Mouse (Mus musculus) heart, embryonic 10.5 days (tissue): Measurements from ENCODE around the gene Btnl2. TPM values are rescaled to one million over a fixed set of nuclear protein-coding genes. Genes with fewer than 3 reads are reported as not detected.

Source experiments
- DNase-seq: peaks from one replicate; pipeline ENCODE4 v3.0.0-alpha.2; 2017; ENCODE audit warnings: low spot score
- H3K27ac ChIP-seq: fragments of 300-500 bp; sonication (generic); 2 replicates; pipeline ENCODE4 v1.5.1; 2016; ENCODE audit warnings: mild to moderate bottlenecking
- H3K27me3 ChIP-seq: fragments of 300-500 bp; sonication (generic); 2 replicates; pipeline ENCODE4 v1.6.1; 2016; ENCODE audit warnings: mild to moderate bottlenecking; ENCODE audit not compliant: poor library complexity, insufficient read depth, severe bottlenecking
- H3K36me3 ChIP-seq: fragments of 300-500 bp; sonication (generic); 2 replicates; pipeline ENCODE4 v1.6.1; 2016; ENCODE audit warnings: mild to moderate bottlenecking, moderate library complexity
- H3K4me1 ChIP-seq: fragments of 300-500 bp; sonication (generic); 2 replicates; pipeline ENCODE4 v1.6.1; 2016; ENCODE audit warnings: mild to moderate bottlenecking
- H3K4me3 ChIP-seq: fragments of 300-500 bp; sonication (generic); 2 replicates; pipeline ENCODE4 v1.5.1; 2016; ENCODE audit warnings: mild to moderate bottlenecking, moderate library complexity
- H3K9me3 ChIP-seq: fragments of 300-500 bp; sonication (generic); 2 replicates; pipeline ENCODE4 v1.6.1; 2016; ENCODE audit warnings: mild to moderate bottlenecking, moderate library complexity
- WGBS: fragments of 180-500 bp; shearing (Covaris S2); methylation state at CpG from one replicate; pipeline ENCODE4 v1.1.7; 2016; 5-methylcytosine and 5-hydroxymethylcytosine counted together
- polyA plus RNA-seq: library from polyadenylated mRNA; unstranded; fragments of >200 nt; fragmentation: Nextera tagmentation; extraction: Ambion mirVana; gene quantifications from 2 replicates; pipeline ENCODE4 v1.2.1, GENCODE M21; 2016

Btnl2 gene
- polyA plus RNA-seq, 1 experiment from 2014 or later, result not detected

DNA sequence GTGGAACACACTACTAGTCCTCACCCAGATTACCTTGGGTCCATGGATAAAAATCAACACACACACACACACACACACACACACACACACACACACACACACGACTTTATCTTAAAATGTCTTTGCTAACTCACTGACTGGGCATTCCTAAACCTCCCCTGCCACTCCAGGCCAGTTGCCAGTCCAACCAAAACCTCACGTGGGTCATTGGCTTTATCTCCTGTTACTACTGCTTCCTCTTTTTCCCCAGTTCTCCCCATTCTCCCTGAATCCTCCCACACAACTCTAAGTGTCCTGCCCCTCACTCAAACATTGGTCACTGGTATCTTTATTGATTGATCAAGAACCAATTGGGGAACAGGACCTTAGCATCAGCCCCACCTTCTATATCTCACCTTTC lies 37.3 kb upstream of the Btnl2 start:
- 28% methylated on average over 2 of the region's 2 CpGs for WGBS
- Histone ChIP-seq H3K4me3 (no peak overlapping the region), H3K4me1 (no peaks in the 10 kb centered on the region), H3K9me3 (no peaks in the 10 kb centered on the region), H3K27me3 (no peaks in the 10 kb centered on the region), H3K27ac (no peak overlapping the region), H3K36me3 (no peaks in the 10 kb centered on the region)
- peak; percentile 55 for DNase-seq

DNA sequence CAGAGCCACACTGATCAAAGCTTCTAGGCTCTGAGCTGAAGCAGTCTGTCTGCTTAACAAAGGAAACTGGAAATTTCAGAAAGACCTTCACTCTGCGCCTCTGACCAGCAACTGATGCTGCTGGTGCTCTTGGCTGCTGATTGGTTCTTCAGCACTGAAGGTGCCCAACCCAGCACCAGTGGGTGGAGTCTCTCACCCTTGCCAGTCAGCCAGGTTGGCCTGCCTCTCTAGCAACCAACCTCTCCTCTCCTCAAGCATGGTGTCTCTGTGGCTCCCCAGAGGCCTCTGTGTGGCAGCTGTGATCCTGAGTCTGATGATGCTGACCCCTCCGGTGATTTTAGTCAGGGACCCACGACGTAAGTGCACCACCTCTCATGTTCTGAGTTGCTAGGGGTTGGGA lies 29.2 kb upstream of the Btnl2 start, which contains the start of gene H2-Eb2:
TSS of gene H2-Eb2 (plus strand) at position 230 of the 400 bp plus-strand sequence.
- no peak within 1 kb of the TSS for H3K4me3 ChIP-seq
- 53% methylated on average over 4 of the region's 4 CpGs for WGBS
- no peak for DNase-seq
- H3K27me3 ChIP-seq, result no peaks in the 10 kb centered on the region
- H3K9me3 ChIP-seq, result no peaks in the 10 kb centered on the region
- 0 out of 2 replicates have a peak, but pooled peaks cover 4% of the 10 kb centered on the region for H3K4me1 ChIP-seq
- H3K36me3 ChIP-seq, result no peaks in the 10 kb centered on the region
- no peak within 1 kb of the TSS for H3K27ac ChIP-seq

DNA sequence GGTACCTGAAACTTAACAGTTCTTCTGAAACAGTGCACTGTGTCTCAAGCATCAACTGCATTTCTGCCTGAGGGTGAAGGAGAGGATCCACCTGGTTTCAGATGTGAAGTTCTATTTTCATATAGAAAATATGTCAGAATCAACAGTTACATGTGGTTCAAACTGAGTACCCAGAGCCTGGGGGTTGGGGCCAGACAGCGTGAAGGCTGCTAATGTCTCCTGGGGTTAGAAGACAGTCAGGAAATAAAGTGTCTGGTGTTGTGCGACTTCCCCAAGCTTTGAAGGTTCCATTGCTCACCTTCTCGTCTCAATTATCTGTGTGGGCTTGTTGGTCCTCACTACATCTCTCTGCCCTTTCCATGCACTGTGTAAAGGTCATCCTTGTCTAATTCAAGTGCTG lies 28.2 kb upstream of the Btnl2 start:
- DNase-seq, result peak; percentile 2
- no peak overlapping the region for H3K27ac ChIP-seq
- no peak overlapping the region for H3K4me3 ChIP-seq
- 0 out of 2 replicates have a peak, but pooled peaks cover 4% of the 10 kb centered on the region for H3K4me1 ChIP-seq
- H3K27me3 ChIP-seq, result no peaks in the 10 kb centered on the region
- H3K36me3 ChIP-seq, result no peaks in the 10 kb centered on the region
- H3K9me3 ChIP-seq, result no peaks in the 10 kb centered on the region
- WGBS, result 76% methylated on average over 3 of the region's 3 CpGs

DNA sequence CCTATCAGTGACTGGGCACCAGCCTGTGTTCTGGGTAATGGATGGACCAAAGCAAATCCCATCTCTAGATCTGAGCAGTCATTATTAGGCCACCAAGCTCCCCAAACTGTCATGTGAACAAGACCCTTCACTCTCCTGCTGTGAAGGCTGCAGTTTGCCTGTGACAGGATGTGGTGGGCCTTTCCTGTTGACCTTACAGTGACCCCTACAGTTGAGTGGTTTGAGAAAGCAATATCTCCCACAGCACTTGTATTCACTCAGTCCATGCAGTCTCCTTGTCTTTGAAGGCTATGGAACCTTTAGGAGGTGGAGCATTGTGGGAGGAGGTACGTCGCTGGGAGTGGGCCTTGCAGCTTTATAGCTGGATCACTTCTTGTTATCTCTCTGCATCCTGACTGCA lies 24.8 kb upstream of the Btnl2 start:
- Histone ChIP-seq H3K27ac (no peak overlapping the region), H3K9me3 (no peaks in the 10 kb centered on the region), H3K27me3 (no peaks in the 10 kb centered on the region), H3K4me1 (0 out of 2 replicates have a peak, but pooled peaks cover 4% of the 10 kb centered on the region), H3K4me3 (no peak overlapping the region), H3K36me3 (no peaks in the 10 kb centered on the region)
- WGBS, result 57% methylated on average over 2 of the region's 2 CpGs
- DNase-seq, result no peak

DNA sequence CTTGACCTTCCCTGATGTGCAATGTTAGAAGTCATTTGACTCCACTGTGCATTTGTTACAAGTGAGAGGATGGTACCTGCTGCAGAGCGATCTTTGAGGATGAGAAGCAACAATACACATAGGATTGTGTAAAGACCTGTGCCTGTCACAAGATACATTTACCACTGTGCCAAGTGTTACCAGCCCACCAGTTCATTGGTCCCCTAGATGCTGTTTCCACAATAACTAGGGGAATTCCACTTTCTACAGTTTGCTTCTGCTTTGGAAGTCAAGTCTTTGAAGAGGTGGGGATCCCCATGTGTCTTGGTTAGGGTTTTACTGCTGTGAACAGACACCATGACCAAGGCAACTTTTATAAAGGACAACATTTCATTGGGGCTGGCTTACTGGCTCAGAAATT lies 23.4 kb upstream of the Btnl2 start:
- H3K36me3 ChIP-seq, result no peaks in the 10 kb centered on the region
- no peak overlapping the region for H3K27ac ChIP-seq
- no peaks in the 10 kb centered on the region for H3K9me3 ChIP-seq
- H3K4me3 ChIP-seq, result no peak overlapping the region
- no peaks in the 10 kb centered on the region for H3K27me3 ChIP-seq
- DNase-seq, result no peak
- WGBS, result 85% methylated on average over 1 of the region's 1 CpGs
- 0 out of 2 replicates have a peak, but pooled peaks cover 4% of the 10 kb centered on the region for H3K4me1 ChIP-seq

DNA sequence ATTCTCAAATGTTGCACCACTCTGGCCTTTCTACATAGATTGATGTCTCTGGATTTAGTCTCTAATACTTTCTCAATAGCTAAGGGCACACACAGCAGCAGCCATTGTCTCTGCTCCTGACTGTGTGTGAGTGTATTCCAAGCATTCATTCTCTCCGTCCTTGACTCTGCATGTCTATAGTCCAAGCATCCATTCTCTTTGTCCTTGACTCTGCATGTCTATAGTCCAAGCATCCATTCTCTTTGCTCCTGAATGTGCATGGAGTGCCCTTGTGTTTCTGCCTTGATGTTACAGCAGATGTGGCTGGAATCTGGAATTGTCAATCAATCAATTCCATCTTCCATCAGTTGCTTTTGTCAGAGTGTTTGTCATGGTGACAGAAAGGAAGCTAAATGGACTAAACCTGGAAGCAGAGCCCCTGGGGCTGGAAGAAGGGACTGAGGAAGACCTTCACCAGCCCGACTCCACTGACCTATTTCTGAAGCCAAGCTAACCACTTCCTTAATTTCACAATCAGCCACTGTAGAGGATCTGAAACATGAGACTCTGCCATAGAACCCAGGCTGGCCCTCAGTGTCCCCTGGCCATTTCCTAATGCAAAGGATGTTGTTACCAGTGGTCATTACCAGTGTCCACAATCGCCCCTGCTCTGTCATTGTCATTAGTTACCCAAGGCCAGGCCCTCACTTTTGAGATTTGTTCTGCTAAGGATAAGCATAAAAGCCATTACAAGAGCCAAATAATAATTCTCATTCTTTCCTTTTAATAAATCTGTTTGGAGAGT lies 13.8 kb upstream of the Btnl2 start:
- no peaks in the 10 kb centered on the region for H3K4me1 ChIP-seq
- H3K27ac ChIP-seq, result no peak overlapping the region
- DNase-seq, result no peak
- H3K9me3 ChIP-seq, result no peaks in the 10 kb centered on the region
- WGBS, result 54% methylated on average over 3 of the region's 3 CpGs
- H3K4me3 ChIP-seq, result no peak overlapping the region
- H3K27me3 ChIP-seq, result 0 out of 2 replicates have a peak, but pooled peaks cover 5% of the 10 kb centered on the region
- no peaks in the 10 kb centered on the region for H3K36me3 ChIP-seq

DNA sequence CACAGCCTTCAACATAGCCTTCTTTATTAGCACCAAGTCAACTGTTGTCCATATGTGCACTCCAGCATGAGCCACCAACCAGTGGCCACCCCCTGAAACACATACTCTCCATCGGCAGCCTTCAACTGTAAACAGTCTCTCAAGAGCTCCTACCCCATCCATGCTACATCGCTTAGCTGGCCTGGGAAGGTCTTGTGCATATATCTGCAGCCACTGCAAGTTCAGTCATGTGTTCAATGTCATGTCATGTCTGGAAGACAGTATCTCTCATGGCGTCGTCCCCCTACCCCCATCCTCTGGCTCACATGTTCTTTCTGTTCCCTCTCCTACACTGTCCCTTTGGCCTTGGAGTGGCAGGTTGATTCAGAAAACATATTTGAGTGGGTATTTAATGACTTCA lies 9.7 kb upstream of the Btnl2 start:
- 78% methylated on average over 4 of the region's 4 CpGs for WGBS
- no peak overlapping the region for H3K4me3 ChIP-seq
- no peaks in the 10 kb centered on the region for H3K36me3 ChIP-seq
- peaks cover 11% of the 10 kb centered on the region; the same call in 1 of the 2 replicates for H3K27me3 ChIP-seq
- no peaks in the 10 kb centered on the region for H3K9me3 ChIP-seq
- no peaks in the 10 kb centered on the region for H3K4me1 ChIP-seq
- no peak for DNase-seq
- no peak overlapping the region for H3K27ac ChIP-seq

DNA sequence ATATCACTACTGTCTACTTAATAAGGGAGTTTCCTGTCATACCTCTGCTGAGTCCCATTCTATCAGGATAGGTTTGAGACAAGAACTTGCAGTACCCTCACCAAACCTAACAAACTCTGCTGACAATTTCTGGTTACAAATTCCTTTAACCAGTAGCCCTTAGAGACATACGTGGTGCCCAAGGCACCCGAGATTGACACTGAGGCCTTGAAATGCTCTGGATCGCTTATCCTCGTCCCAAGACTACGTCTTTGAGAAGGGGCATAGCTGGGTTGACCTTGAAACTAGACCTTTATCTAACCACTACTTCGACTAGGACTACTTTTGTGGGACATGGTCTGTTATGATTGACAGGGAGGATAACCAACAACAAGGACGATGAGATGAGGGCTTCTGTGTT lies 9.1 kb upstream of the Btnl2 start:
- no peaks in the 10 kb centered on the region for H3K9me3 ChIP-seq
- DNase-seq, result no peak
- no peaks in the 10 kb centered on the region for H3K36me3 ChIP-seq
- H3K4me1 ChIP-seq, result no peaks in the 10 kb centered on the region
- 80% methylated on average over 7 of the region's 7 CpGs for WGBS
- H3K27me3 ChIP-seq, result peaks cover 14% of the 10 kb centered on the region; the same call in 1 of the 2 replicates
- H3K4me3 ChIP-seq, result no peak overlapping the region
- no peak overlapping the region for H3K27ac ChIP-seq

DNA sequence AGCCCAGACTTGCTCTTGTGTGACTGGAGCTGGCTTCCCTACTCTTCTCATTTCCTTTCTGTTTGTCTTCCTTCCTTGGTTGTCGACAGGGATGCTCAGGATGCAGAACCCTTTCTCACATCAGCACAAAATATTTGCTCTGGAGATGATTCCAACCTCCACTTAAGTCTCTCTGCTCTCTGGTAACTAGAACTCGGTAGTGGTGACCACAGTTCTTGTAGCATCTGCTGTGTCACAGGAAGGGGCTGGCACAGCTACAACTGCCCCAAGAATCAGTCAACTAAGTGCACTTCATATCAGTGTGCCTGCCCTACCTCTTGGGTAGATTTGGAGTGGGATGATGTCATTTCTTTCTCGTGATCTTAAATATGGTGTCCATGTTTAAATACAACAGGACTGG lies 8.6 kb upstream of the Btnl2 start:
- no peaks in the 10 kb centered on the region for H3K9me3 ChIP-seq
- no peak overlapping the region for H3K4me3 ChIP-seq
- no peak for DNase-seq
- no peaks in the 10 kb centered on the region for H3K4me1 ChIP-seq
- peaks cover 17% of the 10 kb centered on the region; the same call in 1 of the 2 replicates for H3K27me3 ChIP-seq
- 70% methylated on average over 3 of the region's 3 CpGs for WGBS
- H3K36me3 ChIP-seq, result no peaks in the 10 kb centered on the region
- H3K27ac ChIP-seq, result no peak overlapping the region

DNA sequence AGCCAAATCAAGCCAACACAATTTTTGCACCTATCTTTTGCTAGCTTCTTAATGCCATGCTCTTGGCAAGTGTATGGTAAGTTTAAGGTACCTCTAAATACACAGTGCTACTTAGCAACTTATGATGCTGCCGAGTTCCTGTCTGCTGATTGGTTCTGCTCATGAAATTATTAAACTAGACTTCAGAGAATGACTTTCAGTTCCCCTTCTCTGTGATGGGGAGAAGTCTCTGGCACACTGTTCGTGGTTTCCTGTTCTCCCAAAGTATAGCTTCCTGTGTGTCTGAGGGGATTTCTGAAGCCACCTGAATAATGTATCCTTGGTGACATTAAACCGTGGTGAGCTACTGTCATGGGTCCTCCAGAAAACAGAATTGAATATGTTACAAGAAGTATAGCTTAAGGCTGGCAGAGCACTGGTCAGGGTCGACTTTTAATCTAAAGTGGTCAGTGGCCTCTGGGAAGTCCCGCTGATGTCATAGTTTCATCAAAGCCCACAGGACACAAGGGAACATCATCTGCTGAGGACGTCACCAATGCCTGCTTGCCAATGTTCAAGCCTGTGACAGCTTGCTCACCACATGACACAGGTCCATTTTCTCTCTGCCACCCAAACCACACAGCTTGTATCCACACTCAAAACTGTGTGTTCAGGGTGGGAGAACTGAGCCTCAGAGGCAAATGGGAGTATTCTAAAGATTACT lies 6.9 kb upstream of the Btnl2 start:
- Histone ChIP-seq H3K4me1 (no peaks in the 10 kb centered on the region), H3K36me3 (no peaks in the 10 kb centered on the region)
- 69% methylated on average over 6 of the region's 6 CpGs for WGBS

DNA sequence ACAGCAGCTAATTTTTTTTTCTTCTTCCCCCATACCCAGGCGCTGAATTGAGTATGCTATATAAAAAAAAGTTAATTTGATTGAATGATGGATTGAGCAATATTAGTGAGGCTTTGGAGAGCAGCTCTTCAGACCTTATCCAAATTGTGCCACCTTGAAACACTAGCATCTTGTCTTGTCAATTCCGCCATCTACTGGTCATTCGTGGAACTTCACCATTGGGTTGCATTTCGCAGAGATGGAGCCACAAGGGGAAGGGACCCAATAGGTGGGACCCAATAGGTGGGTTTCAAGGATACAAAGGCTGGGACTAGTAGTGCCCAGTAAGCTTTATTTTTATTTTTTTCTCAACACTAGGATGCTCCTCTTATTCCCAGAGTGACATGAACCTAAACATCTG lies 5.2 kb upstream of the Btnl2 start:
- Histone ChIP-seq H3K4me3 (no peak overlapping the region), H3K9me3 (no peaks in the 10 kb centered on the region), H3K27ac (no peak overlapping the region), H3K27me3 (peaks cover 17% of the 10 kb centered on the region; the same call in 1 of the 2 replicates), H3K36me3 (no peaks in the 10 kb centered on the region), H3K4me1 (no peaks in the 10 kb centered on the region)
- no peak for DNase-seq
- 6% methylated on average over 4 of the region's 4 CpGs for WGBS

More for the DNA sequence above, 6.9 kb upstream of the Btnl2 start:
- no peak overlapping the region for H3K27ac ChIP-seq
- H3K9me3 ChIP-seq, result no peaks in the 10 kb centered on the region
- DNase-seq, result no peak
- peaks cover 17% of the 10 kb centered on the region; the same call in 1 of the 2 replicates for H3K27me3 ChIP-seq
- no peak overlapping the region for H3K4me3 ChIP-seq

DNA sequence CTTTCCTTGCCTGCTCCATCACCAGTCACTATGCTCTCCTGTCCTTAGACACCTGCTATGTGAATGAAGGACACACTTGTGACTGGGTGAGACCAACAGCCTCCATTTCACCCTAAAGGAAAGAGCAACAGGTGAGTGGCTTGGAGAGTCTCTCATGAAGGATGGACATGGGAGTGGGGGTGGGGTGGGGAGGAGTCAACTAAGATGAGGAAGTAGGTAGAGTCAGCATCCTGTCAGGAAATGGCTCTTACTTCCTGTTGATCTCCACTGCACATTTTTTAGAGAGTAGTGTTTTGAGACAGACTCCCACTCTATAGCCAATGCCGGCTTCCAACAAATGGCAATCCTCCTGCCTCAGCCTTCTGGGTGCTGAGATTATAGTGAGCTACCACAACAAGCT lies 318 bp downstream of the Btnl2 start:
- no peak for DNase-seq
- Histone ChIP-seq H3K27me3 (peaks cover 10% of the 10 kb centered on the region; the same call in 1 of the 2 replicates), H3K36me3 (no peaks in the 10 kb centered on the region), H3K4me1 (no peaks in the 10 kb centered on the region), H3K9me3 (no peaks in the 10 kb centered on the region), H3K27ac (no peak overlapping the region), H3K4me3 (no peak overlapping the region)
- 88% methylated on average over 1 of the region's 1 CpGs for WGBS

DNA sequence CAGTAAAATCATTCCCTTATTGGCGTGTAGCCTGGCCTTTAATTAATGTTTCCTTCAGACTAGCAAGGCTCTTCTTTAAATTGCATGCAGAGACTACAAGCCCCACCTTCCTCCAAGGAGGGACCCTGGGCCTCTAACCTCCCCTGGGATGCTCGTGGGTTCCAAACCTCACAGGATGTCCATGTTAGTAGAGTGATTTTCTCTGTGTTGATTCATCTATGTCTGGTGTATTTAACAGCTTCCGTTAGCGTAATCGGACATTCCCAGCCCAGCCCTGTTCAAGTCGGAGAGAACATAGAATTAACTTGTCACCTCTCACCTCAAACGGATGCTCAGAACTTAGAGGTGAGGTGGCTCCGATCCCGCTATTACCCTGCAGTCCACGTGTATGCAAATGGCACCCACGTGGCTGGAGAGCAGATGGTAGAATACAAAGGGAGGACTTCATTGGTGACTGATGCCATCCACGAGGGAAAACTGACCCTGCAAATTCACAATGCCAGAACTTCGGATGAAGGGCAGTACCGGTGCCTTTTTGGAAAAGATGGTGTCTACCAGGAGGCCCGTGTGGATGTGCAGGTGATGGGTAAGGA lies 8.4 kb downstream of the Btnl2 start:
- Histone ChIP-seq H3K36me3 (no peaks in the 10 kb centered on the region), H3K27me3 (0 out of 2 replicates have a peak, but pooled peaks cover 2% of the 10 kb centered on the region), H3K4me1 (no peaks in the 10 kb centered on the region), H3K27ac (no peak overlapping the region), H3K4me3 (no peak overlapping the region), H3K9me3 (no peaks in the 10 kb centered on the region)
- WGBS, result 80% methylated on average over 15 of the region's 15 CpGs
- no peak for DNase-seq
